Mouse (Mus musculus): ENCODE measurements around the gene 6030468B19Rik.

Gene 6030468B19Rik

GRCm38 (mm10) chr11:117826916-117827315 is 29.5 kb downstream of the 6030468B19Rik start:
- in situ Hi-C loops (cut with MboI; ENCODE audit: unreplicated experiment in 2 of 2) = loop anchor here in 1 of 2 experiments (25.0 kb wide), 2 partner anchors 740 to 965 kb away; partner anchors contain the start of genes Mfsd11 and Srsf2

DNA sequence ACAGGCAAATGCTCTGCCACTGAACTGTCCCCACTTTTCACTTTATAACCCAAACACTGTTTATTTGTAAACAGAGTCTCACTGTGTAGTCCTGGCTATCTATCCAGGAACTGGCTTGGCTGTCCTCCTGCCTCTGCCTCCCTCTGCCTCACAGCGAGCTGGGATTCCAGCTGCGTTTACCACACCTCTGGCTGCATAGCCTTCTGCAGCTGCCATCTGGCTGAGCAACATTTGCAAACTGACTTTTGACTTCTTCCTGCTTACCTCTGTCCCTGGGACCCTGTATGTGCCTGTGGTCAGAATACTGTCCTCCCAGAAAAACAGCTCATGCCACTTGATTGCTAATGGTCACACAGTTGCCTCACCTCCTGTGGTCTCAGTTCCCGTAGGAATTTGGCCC is 29.9 kb downstream of the 6030468B19Rik start:
- in situ Hi-C loops (cut with MboI; ENCODE audit: unreplicated experiment in 2 of 2) = loop anchor here in 1 of 2 experiments (25.0 kb wide), 2 partner anchors 740 to 965 kb away; partner anchors contain the start of genes Mfsd11 and Srsf2

- in situ Hi-C loops (cut with MboI; ENCODE audit: unreplicated experiment in 2 of 2) = loop anchor here in 1 of 2 experiments (25.0 kb wide), 2 partner anchors 741 to 966 kb away; partner anchors contain the start of genes Mfsd11 and Srsf2
Measured at GRCm38 (mm10) chr11:117828149-117828887, 30.9 kb downstream of the 6030468B19Rik start.

GRCm38 (mm10) chr11:117828888-117829604 is 31.6 kb downstream of the 6030468B19Rik start:
- in situ Hi-C loops (cut with MboI; ENCODE audit: unreplicated experiment in 2 of 2) = loop anchor here in 1 of 2 experiments (25.0 kb wide), 2 partner anchors 742 to 967 kb away; partner anchors contain the start of genes Mfsd11 and Srsf2

DNA sequence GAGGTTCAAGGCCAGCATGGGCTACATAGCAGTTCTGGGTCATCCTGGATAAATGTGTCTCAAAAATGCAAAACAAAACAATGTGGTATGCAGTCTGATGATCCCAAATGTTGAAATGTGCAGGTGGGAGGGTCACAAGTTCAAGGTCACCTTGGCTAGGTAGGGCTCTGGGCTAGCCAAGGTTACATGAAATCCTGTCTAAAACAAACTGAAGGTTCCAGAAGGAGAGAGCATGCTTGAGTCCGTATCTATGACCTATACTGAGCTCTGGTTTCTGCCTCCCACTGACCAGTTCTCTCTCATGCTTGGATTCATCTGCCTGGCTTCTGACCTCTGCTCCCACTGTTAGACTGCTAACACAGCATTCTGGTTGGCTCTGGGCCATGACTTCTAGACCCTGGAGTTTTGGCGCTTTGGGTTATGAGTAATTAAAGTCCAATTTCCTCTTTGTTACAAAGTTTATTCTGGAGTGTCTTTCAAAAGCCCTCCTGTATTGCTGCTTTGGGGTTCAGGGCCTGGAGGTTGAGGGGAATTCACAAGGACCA is 32.3 kb downstream of the 6030468B19Rik start:
- in situ Hi-C loops (cut with MboI; ENCODE audit: unreplicated experiment in 2 of 2) = loop anchor here in 1 of 2 experiments (25.0 kb wide), 2 partner anchors 742 to 967 kb away; partner anchors contain the start of genes Mfsd11 and Srsf2

DNA sequence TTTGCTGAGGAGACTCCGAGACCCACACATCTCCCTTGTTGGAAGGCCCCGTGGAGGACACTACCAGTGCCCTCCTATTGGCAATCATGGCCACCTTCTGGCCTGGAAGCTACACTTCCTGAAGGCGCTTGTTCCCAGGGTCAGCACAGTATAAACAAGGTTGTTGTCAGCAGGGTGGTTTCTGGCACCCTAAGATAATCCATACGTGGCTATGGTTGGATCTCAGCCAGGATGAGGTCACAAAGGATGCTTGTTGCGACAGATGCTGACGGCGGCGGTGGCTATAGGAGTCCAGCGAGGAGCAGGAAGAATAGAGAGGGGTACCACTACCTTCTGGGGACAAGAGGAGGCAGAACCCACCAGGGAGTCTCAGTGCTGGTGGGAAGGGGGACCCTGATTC is 32.9 kb downstream of the 6030468B19Rik start:
- in situ Hi-C loops (cut with MboI; ENCODE audit: unreplicated experiment in 2 of 2) = loop anchor here in 1 of 2 experiments (25.0 kb wide), 2 partner anchors 743 to 968 kb away; partner anchors contain the start of genes Mfsd11 and Srsf2

GRCm38 (mm10) chr11:117832086-117832969 is 34.9 kb downstream of the 6030468B19Rik start:
- in situ Hi-C loops (cut with MboI; ENCODE audit: unreplicated experiment in 2 of 2) = loop anchor here in 1 of 2 experiments (25.0 kb wide), 2 partner anchors 745 to 970 kb away; partner anchors contain the start of genes Mfsd11 and Srsf2

DNA sequence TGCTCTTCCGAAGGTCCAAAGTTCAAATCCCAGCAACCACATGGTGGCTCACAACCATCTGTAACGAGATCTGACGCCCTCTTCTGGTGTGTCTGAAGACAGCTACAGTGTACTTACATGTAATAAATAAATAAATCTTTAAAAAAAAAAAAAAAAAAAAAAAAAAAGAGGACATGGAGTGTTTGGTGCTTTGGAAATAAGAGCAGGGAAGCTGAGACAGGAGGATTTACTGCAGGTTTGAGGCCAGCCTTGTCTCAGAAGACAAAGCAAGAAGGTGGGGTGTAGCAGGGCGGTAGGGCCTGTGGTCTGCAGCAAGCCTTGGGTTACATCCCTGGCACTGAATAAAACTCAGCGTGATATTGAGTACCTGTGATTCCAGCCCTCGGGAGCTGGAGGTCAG is 36.0 kb downstream of the 6030468B19Rik start:
- in situ Hi-C loops (cut with MboI; ENCODE audit: unreplicated experiment in 2 of 2) = loop anchor here in 1 of 2 experiments (25.0 kb wide), 2 partner anchors 746 to 971 kb away; partner anchors contain the start of genes Mfsd11 and Srsf2

DNA sequence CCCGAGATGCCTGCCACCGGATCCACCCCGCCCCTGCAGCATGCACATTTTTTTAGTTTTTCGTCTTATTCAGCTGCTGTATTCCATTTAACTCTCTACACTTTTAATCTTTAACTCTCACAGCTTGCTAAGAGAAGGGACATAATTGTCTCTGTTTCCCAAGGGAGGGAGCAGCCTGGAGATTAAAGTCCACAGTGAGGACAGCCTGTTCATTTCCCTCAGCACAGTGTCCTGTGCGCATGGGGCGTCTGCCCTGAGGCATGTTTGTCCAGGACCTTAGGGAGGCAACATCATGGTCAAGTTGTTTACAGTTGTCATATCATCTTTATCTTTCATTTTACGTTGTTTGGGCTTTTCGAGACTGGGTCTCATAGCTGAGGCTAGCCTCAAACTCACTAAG is 36.6 kb downstream of the 6030468B19Rik start:
- in situ Hi-C loops (cut with MboI; ENCODE audit: unreplicated experiment in 2 of 2) = loop anchor here in 1 of 2 experiments (25.0 kb wide), 2 partner anchors 747 to 972 kb away; partner anchors contain the start of genes Mfsd11 and Srsf2

DNA sequence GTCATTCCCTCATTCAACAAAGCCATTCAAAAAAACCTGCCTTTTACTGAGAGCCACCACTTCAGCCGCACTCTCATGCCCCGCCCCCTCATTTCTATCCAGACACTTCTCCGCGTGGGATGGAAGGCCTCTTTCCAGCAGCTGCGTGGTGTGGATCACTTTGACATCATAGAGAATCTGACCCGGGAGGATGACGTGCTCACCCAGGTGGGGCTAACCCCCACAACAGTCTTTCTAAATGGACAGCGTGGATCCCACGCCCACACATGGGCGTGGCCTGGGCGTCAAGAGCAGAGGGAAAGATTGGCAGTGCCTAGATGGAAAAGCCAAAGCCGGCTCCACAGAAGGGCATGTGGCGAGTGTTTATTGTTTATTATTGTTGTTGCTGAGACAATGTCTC is 38.8 kb downstream of the 6030468B19Rik start:
- in situ Hi-C loops (cut with MboI; ENCODE audit: unreplicated experiment in 2 of 2) = loop anchor here in 1 of 2 experiments (25.0 kb wide), 2 partner anchors 749 to 974 kb away; partner anchors contain the start of genes Mfsd11 and Srsf2

- in situ Hi-C loops (cut with MboI; ENCODE audit: unreplicated experiment in 2 of 2) = loop anchor here in 1 of 2 experiments (25.0 kb wide), 2 partner anchors 751 to 976 kb away; partner anchors contain the start of genes Mfsd11 and Srsf2
Measured at GRCm38 (mm10) chr11:117838572-117838971, 41.1 kb downstream of the 6030468B19Rik start.

- in situ Hi-C loops (cut with MboI; ENCODE audit: unreplicated experiment in 2 of 2) = loop anchor here in 1 of 2 experiments (25.0 kb wide), 2 partner anchors 752 to 977 kb away; partner anchors contain the start of genes Mfsd11 and Srsf2
Measured at GRCm38 (mm10) chr11:117839021-117839420, 41.6 kb downstream of the 6030468B19Rik start.

- in situ Hi-C loops (cut with MboI; ENCODE audit: unreplicated experiment in 2 of 2) = loop anchor here in 1 of 2 experiments (25.0 kb wide), 2 partner anchors 754 to 979 kb away; partner anchors contain the start of genes Mfsd11 and Srsf2
Measured at GRCm38 (mm10) chr11:117840910-117841309, 43.5 kb downstream of the 6030468B19Rik start.

- in situ Hi-C loops (cut with MboI; ENCODE audit: unreplicated experiment in 2 of 2) = loop anchor here in 1 of 2 experiments (25.0 kb wide), 2 partner anchors 756 to 981 kb away; partner anchors contain the start of genes Mfsd11 and Srsf2
Measured at GRCm38 (mm10) chr11:117843434-117843833, 46.0 kb downstream of the 6030468B19Rik start.

GRCm38 (mm10) chr11:117844997-117845396 is 47.5 kb downstream of the 6030468B19Rik start:
- in situ Hi-C loops (cut with MboI; ENCODE audit: unreplicated experiment in 2 of 2) = loop anchor here in 1 of 2 experiments (25.0 kb wide), 2 partner anchors 758 to 983 kb away; partner anchors contain the start of genes Mfsd11 and Srsf2

DNA sequence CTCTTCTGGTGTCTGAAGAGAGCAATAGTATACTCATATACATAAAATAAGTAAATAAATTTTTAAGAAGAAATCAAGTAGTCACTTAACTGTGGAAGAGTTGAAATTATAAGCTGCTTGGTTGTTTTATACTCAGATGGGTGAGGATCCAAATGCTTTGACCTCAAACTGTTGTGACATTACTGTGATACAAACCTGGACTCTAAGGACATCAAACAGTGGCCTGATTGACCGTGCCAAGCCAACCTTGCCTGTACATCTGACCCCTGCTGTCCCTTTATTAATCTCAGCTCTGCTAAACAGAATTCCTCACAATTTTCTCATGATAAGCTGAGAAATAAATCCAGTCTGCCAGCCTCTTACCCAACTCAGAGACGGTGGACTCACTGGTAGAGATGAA is 48.2 kb downstream of the 6030468B19Rik start:
- in situ Hi-C loops (cut with MboI; ENCODE audit: unreplicated experiment in 2 of 2) = loop anchor here in 1 of 2 experiments (25.0 kb wide), 2 partner anchors 758 to 983 kb away; partner anchors contain the start of genes Mfsd11 and Srsf2

DNA sequence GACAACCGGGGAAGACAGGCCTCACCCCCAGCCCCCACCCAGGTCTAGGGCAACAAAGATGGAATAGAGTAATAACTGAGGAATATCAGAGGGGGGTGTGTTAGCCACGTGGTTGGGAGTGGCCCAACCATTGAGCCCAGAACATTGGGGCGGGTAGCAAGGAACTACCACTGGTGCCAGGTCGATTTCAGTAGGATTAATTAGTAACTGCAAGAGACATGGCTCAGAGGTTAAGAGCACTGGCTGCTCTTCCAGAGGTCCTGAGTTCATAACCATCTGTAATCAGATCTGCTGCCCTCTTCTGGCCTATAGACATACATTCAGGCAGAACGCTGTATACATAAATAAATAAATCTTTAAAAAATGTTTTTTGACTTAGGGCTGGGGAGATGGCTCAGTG is 49.2 kb downstream of the 6030468B19Rik start:
- in situ Hi-C loops (cut with MboI; ENCODE audit: unreplicated experiment in 2 of 2) = loop anchor here in 1 of 2 experiments (25.0 kb wide), 2 partner anchors 759 to 984 kb away; partner anchors contain the start of genes Mfsd11 and Srsf2

DNA sequence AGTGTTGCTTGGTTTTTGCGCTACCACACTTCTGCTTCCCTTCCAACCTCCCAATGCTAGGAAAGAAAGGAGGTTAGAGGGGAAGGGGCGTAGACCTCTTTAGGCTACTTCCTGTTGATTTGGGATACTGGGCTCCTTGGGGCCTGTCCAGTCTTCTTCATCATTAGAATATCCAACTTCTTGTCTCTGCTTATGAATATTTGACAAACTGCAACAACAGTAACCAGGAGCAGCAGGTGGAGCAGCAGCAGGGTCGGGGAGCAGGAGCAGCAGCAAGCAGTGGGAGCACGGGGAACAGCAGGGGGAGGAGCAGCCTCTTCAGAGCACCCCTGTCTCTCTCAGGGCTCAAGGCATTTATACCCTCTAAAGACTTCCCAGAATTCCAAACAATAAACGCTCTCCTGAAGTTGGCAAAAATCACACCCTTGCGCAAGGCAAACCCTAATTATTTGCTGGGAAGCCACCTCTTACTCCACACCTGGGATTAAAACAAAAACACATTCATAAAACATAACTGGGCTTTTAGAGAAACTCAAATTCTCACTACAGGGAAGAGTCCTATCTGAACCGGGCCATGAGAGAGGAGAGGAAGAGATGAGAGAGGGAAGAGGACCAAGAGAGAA is 50.2 kb downstream of the 6030468B19Rik start:
- in situ Hi-C loops (cut with MboI; ENCODE audit: unreplicated experiment in 2 of 2) = loop anchor here in 1 of 2 experiments (25.0 kb wide), 2 partner anchors 760 to 985 kb away; partner anchors contain the start of genes Mfsd11 and Srsf2
